Mouse (Mus musculus): ENCODE results near the gene Slc6a12. TPM values are rescaled to one million over a fixed set of nuclear protein-coding genes. Genes with fewer than 3 reads are reported as not detected.
"Not testable (repeated sequence)": the region's sequence is repeated elsewhere in the genome, so short reads cannot be mapped to it uniquely, and the experiment has no call there.

The Slc6a12 gene
- polyA plus RNA-seq, 1 experiment from 2014 or later, result not detected

GRCm38 (mm10) chr6:121363956-121364355 is 21.1 kb downstream of the Slc6a12 start:
- Histone ChIP-seq H3K9ac (ENCODE audit: low read length) (no peak overlapping the region), H3K4me1 (replicated peaks; ENCODE audit: control insufficient read depth, insufficient read depth, low read length) (no peaks in the 10 kb centered on the region), H3K4me2 (ENCODE audit: low read depth, low read length) (no peak overlapping the region), H3K9me3 (ENCODE audit: control insufficient read depth, low read length) (no peaks in the 10 kb centered on the region), H3K4me3 (ENCODE audit: low read length) (no peak overlapping the region), H3K27ac (ENCODE audit: low read length) (no peak overlapping the region), H3K27me3 (ENCODE audit: control insufficient read depth, insufficient read depth, low read depth, low read length) (no peaks in the 10 kb centered on the region), H3K36me3 (ENCODE audit: control insufficient read depth, insufficient read depth, low read length) (no peaks in the 10 kb centered on the region)
- no peak for ATAC-seq (ENCODE audit: low read depth)
- WGBS, result 67% methylated on average over 4 of the region's 4 CpGs

DNA sequence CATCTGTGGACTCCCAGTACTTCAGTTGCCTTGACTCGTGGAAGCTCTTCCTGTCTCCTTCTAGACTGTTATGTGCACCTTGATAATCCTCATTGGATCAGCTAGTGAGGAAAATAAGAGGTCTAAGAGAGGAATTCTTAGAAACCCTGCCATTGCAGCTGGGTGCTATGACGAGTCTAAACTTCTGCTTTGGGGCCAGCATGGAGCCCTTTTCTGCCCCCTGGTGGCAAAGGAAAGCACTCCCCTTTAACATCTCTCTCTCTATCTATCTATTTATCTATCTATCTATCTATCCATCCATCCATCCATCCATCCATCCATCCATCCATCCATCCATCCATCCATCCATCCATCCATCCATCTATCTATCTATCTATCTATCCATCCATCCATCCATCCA is 23.7 kb downstream of the Slc6a12 start:
- ATAC-seq (ENCODE audit: low read depth); H3K27ac ChIP-seq (ENCODE audit: low read length); H3K9me3 ChIP-seq (ENCODE audit: control insufficient read depth, low read length); H3K4me2 ChIP-seq (ENCODE audit: low read depth, low read length); H3K9ac ChIP-seq (ENCODE audit: low read length); H3K36me3 ChIP-seq (ENCODE audit: control insufficient read depth, insufficient read depth, low read length); H3K4me3 ChIP-seq (ENCODE audit: low read length); H3K4me1 ChIP-seq (replicated peaks; ENCODE audit: control insufficient read depth, insufficient read depth, low read length); H3K27me3 ChIP-seq (ENCODE audit: control insufficient read depth, insufficient read depth, low read depth, low read length): not testable (repeated sequence)
- 7% methylated on average over 2 of the region's 2 CpGs for WGBS

GRCm38 (mm10) chr6:121367099-121367498 is 24.2 kb downstream of the Slc6a12 start:
- Histone ChIP-seq H3K4me1 (replicated peaks; ENCODE audit: control insufficient read depth, insufficient read depth, low read length) (no peaks in the 10 kb centered on the region), H3K9me3 (ENCODE audit: control insufficient read depth, low read length) (no peaks in the 10 kb centered on the region), H3K27ac (ENCODE audit: low read length) (no peak overlapping the region), H3K4me3 (ENCODE audit: low read length) (no peak overlapping the region), H3K4me2 (ENCODE audit: low read depth, low read length) (no peak overlapping the region), H3K27me3 (ENCODE audit: control insufficient read depth, insufficient read depth, low read depth, low read length) (no peaks in the 10 kb centered on the region), H3K9ac (ENCODE audit: low read length) (no peak overlapping the region), H3K36me3 (ENCODE audit: control insufficient read depth, insufficient read depth, low read length) (no peaks in the 10 kb centered on the region)
- no peak for ATAC-seq (ENCODE audit: low read depth)
- 63% methylated on average over 3 of the region's 3 CpGs for WGBS

DNA sequence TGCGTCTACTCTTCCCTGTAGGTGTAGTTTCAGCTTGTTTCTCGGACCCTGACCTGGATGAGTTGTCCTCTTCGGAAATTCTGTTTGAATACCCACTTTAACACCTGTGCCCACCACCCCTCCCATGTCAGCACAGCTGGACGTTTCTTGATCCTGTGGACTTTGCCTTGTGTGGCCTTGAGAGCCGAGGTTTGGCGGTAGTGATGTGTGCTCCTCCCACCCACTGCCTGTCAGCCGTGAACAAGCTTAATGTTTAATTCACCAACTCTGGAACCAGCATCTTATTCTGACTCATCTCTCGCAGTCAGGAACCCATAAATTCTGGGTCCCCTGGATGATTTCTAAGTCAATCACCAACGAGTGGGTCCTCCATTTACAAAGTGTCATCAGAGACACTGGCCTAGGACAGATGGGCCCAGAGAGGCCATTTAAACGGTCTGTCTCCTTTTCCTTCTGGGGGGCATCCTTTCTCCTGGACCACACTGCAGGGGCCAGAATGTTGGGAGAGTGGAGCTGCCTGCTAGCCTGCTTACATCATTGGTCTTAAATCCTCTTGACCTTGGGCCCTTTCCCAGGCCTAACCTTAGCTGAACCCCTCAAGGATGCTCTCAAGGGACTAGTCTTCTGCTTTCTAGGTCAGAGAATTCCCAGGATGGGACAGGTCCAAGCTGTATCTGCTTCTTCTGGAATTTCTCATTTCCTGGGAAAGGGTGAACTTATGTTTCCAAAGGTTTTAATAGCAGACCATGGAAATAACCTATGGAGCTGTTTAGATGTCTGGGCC is 28.5 kb downstream of the Slc6a12 start:
- no peak overlapping the region for H3K27ac ChIP-seq (ENCODE audit: low read length)
- WGBS, result 57% methylated on average over 10 of the region's 10 CpGs
- H3K27me3 ChIP-seq (ENCODE audit: control insufficient read depth, insufficient read depth, low read depth, low read length), result no peaks in the 10 kb centered on the region
- H3K4me3 ChIP-seq (ENCODE audit: low read length), result no peak overlapping the region
- ATAC-seq (ENCODE audit: low read depth), result no peak
- no peak overlapping the region for H3K9ac ChIP-seq (ENCODE audit: low read length)
- no peaks in the 10 kb centered on the region for H3K4me1 ChIP-seq (replicated peaks; ENCODE audit: control insufficient read depth, insufficient read depth, low read length)
- no peaks in the 10 kb centered on the region for H3K36me3 ChIP-seq (ENCODE audit: control insufficient read depth, insufficient read depth, low read length)
- H3K4me2 ChIP-seq (ENCODE audit: low read depth, low read length), result no peak overlapping the region
- H3K9me3 ChIP-seq (ENCODE audit: control insufficient read depth, low read length), result no peaks in the 10 kb centered on the region

DNA sequence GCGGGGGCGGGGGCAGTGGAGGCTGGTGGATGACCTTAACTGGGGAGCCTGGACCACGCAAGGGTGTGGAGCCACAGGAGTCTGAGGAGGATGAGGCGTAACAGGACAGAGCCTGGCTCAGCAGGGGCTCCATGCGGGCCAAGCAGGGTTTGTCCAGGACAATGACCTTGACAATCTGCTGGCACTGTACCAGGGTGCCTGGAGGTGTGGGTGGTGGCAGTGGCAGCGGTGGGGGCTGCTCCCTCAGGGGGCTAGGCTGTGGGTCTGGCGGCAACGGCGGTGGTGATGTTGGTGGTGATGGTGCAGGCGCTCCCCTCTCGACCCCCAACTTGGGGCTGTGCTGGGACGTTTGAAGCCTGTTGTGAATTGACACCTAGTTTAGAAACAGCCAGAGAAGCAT is 33.3 kb downstream of the Slc6a12 start:
- H3K4me3 ChIP-seq (ENCODE audit: low read length), result no peak overlapping the region
- ATAC-seq (ENCODE audit: low read depth), result no peak
- no peak overlapping the region for H3K9ac ChIP-seq (ENCODE audit: low read length)
- H3K4me1 ChIP-seq (replicated peaks; ENCODE audit: control insufficient read depth, insufficient read depth, low read length), result 0 out of 2 replicates have a peak, but pooled peaks cover 2% of the 10 kb centered on the region
- no peaks in the 10 kb centered on the region for H3K36me3 ChIP-seq (ENCODE audit: control insufficient read depth, insufficient read depth, low read length)
- H3K9me3 ChIP-seq (ENCODE audit: control insufficient read depth, low read length), result no peaks in the 10 kb centered on the region
- H3K27me3 ChIP-seq (ENCODE audit: control insufficient read depth, insufficient read depth, low read depth, low read length), result no peaks in the 10 kb centered on the region; the same call in 1 of the 2 replicates
- no peak overlapping the region for H3K27ac ChIP-seq (ENCODE audit: low read length)
- no peak overlapping the region for H3K4me2 ChIP-seq (ENCODE audit: low read depth, low read length)
- WGBS, result 58% methylated on average over 12 of the region's 12 CpGs

GRCm38 (mm10) chr6:121378256-121378655 is 35.4 kb downstream of the Slc6a12 start:
- H3K36me3 ChIP-seq (ENCODE audit: control insufficient read depth, insufficient read depth, low read length), result no peaks in the 10 kb centered on the region
- no peak overlapping the region for H3K9ac ChIP-seq (ENCODE audit: low read length)
- 0 out of 2 replicates have a peak, but pooled peaks cover 2% of the 10 kb centered on the region for H3K4me1 ChIP-seq (replicated peaks; ENCODE audit: control insufficient read depth, insufficient read depth, low read length)
- H3K9me3 ChIP-seq (ENCODE audit: control insufficient read depth, low read length), result no peaks in the 10 kb centered on the region
- no peak overlapping the region for H3K4me3 ChIP-seq (ENCODE audit: low read length)
- WGBS, result 48% methylated on average over 4 of the region's 4 CpGs
- no peak overlapping the region for H3K4me2 ChIP-seq (ENCODE audit: low read depth, low read length)
- no peak overlapping the region for H3K27ac ChIP-seq (ENCODE audit: low read length)
- no peak for ATAC-seq (ENCODE audit: low read depth)
- no peaks in the 10 kb centered on the region; the same call in 1 of the 2 replicates for H3K27me3 ChIP-seq (ENCODE audit: control insufficient read depth, insufficient read depth, low read depth, low read length)

DNA sequence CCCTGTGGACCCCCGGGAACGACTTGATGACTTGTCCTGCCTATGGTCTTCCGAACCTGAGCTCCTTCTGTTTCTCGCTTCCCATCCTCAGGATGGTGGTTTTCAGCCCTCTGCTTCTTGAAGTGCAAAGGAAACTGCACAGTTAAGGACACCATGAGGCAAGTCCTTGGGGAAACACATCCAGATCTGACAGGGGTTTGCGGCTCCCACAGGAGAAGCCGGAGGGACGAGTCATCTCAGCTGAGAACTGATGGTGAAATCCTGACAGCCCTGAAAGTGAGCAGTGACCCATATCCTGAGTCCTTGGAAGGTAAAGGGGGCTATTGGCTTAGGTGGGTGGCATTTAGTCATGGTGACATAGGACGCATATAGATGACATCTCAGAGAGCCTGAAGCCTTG is 37.7 kb downstream of the Slc6a12 start:
- Histone ChIP-seq H3K4me3 (ENCODE audit: low read length) (no peak overlapping the region), H3K4me1 (replicated peaks; ENCODE audit: control insufficient read depth, insufficient read depth, low read length) (0 out of 2 replicates have a peak, but pooled peaks cover 2% of the 10 kb centered on the region), H3K4me2 (ENCODE audit: low read depth, low read length) (no peak overlapping the region), H3K27me3 (ENCODE audit: control insufficient read depth, insufficient read depth, low read depth, low read length) (no peaks in the 10 kb centered on the region; the same call in 1 of the 2 replicates), H3K9ac (ENCODE audit: low read length) (no peak overlapping the region), H3K36me3 (ENCODE audit: control insufficient read depth, insufficient read depth, low read length) (no peaks in the 10 kb centered on the region), H3K27ac (ENCODE audit: low read length) (no peak overlapping the region), H3K9me3 (ENCODE audit: control insufficient read depth, low read length) (no peaks in the 10 kb centered on the region)
- ATAC-seq (ENCODE audit: low read depth), result no peak
- 79% methylated on average over 8 of the region's 8 CpGs for WGBS

GRCm38 (mm10) chr6:121382071-121382470 is 39.2 kb downstream of the Slc6a12 start:
- Histone ChIP-seq H3K9me3 (ENCODE audit: control insufficient read depth, low read length) (no peaks in the 10 kb centered on the region), H3K4me1 (replicated peaks; ENCODE audit: control insufficient read depth, insufficient read depth, low read length) (0 out of 2 replicates have a peak, but pooled peaks cover 2% of the 10 kb centered on the region), H3K9ac (ENCODE audit: low read length) (no peak overlapping the region), H3K36me3 (ENCODE audit: control insufficient read depth, insufficient read depth, low read length) (no peaks in the 10 kb centered on the region), H3K4me2 (ENCODE audit: low read depth, low read length) (no peak overlapping the region), H3K27ac (ENCODE audit: low read length) (no peak overlapping the region), H3K27me3 (ENCODE audit: control insufficient read depth, insufficient read depth, low read depth, low read length) (no peaks in the 10 kb centered on the region; the same call in 1 of the 2 replicates), H3K4me3 (ENCODE audit: low read length) (no peak overlapping the region)
- WGBS, result 54% methylated on average over 10 of the region's 10 CpGs
- no peak for ATAC-seq (ENCODE audit: low read depth)

DNA sequence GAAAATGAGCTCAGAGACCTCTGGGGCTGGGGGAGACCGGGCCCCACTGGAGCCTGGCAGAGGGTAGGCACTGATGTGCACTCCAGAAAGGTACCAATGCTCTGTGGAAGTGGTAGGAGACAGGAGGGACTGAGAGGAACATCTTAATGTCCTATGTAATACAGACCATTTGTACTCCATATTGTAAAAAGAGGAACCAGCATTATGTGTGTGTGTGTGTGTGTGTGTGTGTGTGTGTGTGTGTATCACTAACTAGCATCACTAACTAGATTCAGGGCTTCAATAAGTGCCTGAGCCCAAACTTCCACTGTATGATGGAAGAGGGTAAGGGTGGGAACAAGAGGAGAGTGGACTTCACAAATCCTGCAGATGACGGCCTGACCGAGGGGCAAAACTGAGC is 42.5 kb downstream of the Slc6a12 start:
- Histone ChIP-seq H3K4me2 (ENCODE audit: low read depth, low read length) (no peak overlapping the region), H3K36me3 (ENCODE audit: control insufficient read depth, insufficient read depth, low read length) (no peaks in the 10 kb centered on the region), H3K27me3 (ENCODE audit: control insufficient read depth, insufficient read depth, low read depth, low read length) (no peaks in the 10 kb centered on the region; the same call in 1 of the 2 replicates), H3K9me3 (ENCODE audit: control insufficient read depth, low read length) (no peaks in the 10 kb centered on the region), H3K27ac (ENCODE audit: low read length) (no peak overlapping the region), H3K9ac (ENCODE audit: low read length) (no peak overlapping the region), H3K4me3 (ENCODE audit: low read length) (no peak overlapping the region), H3K4me1 (replicated peaks; ENCODE audit: control insufficient read depth, insufficient read depth, low read length) (0 out of 2 replicates have a peak, but pooled peaks cover 2% of the 10 kb centered on the region)
- WGBS, result 79% methylated on average over 3 of the region's 3 CpGs
- ATAC-seq (ENCODE audit: low read depth), result no peak

Measured in lung, embryonic 16.5 days (tissue).